Comparison of ENCODE assay signal across 27 mouse cellular contexts in the genomic region with DNA sequence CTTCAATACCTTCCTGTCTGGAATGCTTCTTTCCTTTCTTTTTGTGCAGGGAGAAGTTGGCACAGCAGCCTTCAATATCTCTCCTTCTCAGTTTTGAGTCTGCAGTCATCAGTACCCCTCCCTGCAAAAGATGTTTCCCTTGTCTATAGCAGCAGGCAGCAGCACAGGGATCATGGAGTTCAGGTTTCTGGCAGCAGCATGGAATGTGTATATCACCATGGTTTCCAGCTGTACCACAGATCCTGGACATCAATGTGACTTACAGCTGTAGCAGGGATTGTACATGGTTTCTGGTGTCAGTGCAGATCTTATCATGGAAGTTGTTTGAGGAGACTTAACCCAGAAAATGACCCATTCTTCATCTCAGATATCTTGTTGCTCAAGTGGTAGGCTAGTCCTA.
DNase-seq lines count a peak whose midpoint lies in the region; ATAC-seq and TF ChIP-seq lines count a peak whose summit lies in the region.
"Had no signal": no experiment of that assay in that cellular context is flagged by ENCODE, and none has a peak within 500 bp of the region (broad histone marks: within the 10 kb centered on the region; RNA-seq: fewer than 3 reads in every experiment).

No protein-coding gene starts in this region.

- peak; percentile 8 for DNase-seq in embryo, embryonic 10.5 days (ENCODE audit: low spot score)
- no peak for DNase-seq in embryo, embryonic 10 days (ENCODE audit: low spot score)
- DNase-seq in kidney, postnatal 0 days (ENCODE audit: low spot score) = peak; percentile 1
- DNase-seq in kidney, adult 11 months = no peak
- peak; percentile 5 for DNase-seq in brain, embryonic 14.5 days (ENCODE audit: low read depth)
- peak; percentile 17 for DNase-seq in mesoderm, embryonic 11.5 days (ENCODE audit: low read depth, low spot score)
- no peak for DNase-seq in heart, adult 2 months
- DNase-seq: adrenal gland, adult 8-10 months; adrenal gland, postnatal 25 days; cerebellum, adult 18-20 months; cerebellum, adult 9-10 months; cerebellum, postnatal 14 days; gastrocnemius, adult 2 months; gastrocnemius, postnatal 14 days; heart, adult 11 months; heart, postnatal 10 days; heart, postnatal 36 days had no signal

- ATAC-seq in kidney, postnatal 0 days (replicated peaks; ENCODE audit: low FRiP score, low read depth) = no peak
- ATAC-seq: activated CD4-positive, CD25-positive, alpha-beta regulatory T cell, adult 4 months; forebrain, embryonic 13.5 days; forebrain, embryonic 16.5 days; hindbrain, embryonic 16.5 days had no signal

- H3K9ac ChIP-seq in kidney, postnatal 0 days (ENCODE audit: low read depth, low read length) = no peak overlapping the region
- no peak overlapping the region for H3K9ac ChIP-seq in heart, adult 2 months (ENCODE audit: low read depth, low read length)
- H3K9ac ChIP-seq: embryonic facial prominence, embryonic 13.5 days; forebrain, embryonic 13.5 days; heart, embryonic 12.5 days; heart, embryonic 15.5 days; hindbrain, embryonic 13.5 days had no signal

- intact Hi-C loops in heart, adult 2 months (cut with DNase I) = no loop called here

- no peaks in the 10 kb centered on the region for H3K36me3 ChIP-seq in kidney, postnatal 0 days (ENCODE audit: insufficient read depth, low read length)
- no peaks in the 10 kb centered on the region for H3K36me3 ChIP-seq in heart, adult 2 months (ENCODE audit: control insufficient read depth, insufficient read depth, low read length)
- H3K36me3 ChIP-seq: embryonic facial prominence, embryonic 13.5 days; forebrain, embryonic 10.5 days; heart, embryonic 12.5 days; heart, embryonic 15.5 days; hindbrain, embryonic 10.5 days; hindbrain, embryonic 13.5 days had no signal

- no peaks in the 10 kb centered on the region for H3K4me1 ChIP-seq in kidney, postnatal 0 days (replicated peaks; ENCODE audit: insufficient read depth, low read length)
- no peaks in the 10 kb centered on the region for H3K4me1 ChIP-seq in heart, adult 2 months (ENCODE audit: control insufficient read depth, insufficient read depth, low read length)
- H3K4me1 ChIP-seq: embryonic facial prominence, embryonic 13.5 days; forebrain, embryonic 10.5 days; forebrain, embryonic 13.5 days; heart, embryonic 12.5 days; heart, embryonic 15.5 days; hindbrain, embryonic 10.5 days; hindbrain, embryonic 13.5 days had no signal

- TF ChIP-seq POLR2A in brain, embryonic 14.5 days (IDR thresholded peaks at IDR 0.05; ENCODE audit: borderline replicate concordance, extremely low read depth, insufficient read depth, insufficient read length, poor library complexity, severe bottlenecking) = no peak
- TF ChIP-seq POLR2A in heart, adult 2 months (IDR thresholded peaks at IDR 0.05; ENCODE audit: insufficient read depth, low read depth, low read length) = no peak

- no peak overlapping the region for H3K4me2 ChIP-seq in kidney, postnatal 0 days (ENCODE audit: low read length)
- H3K4me2 ChIP-seq: embryonic facial prominence, embryonic 13.5 days; forebrain, embryonic 13.5 days; heart, embryonic 12.5 days; heart, embryonic 15.5 days; hindbrain, embryonic 13.5 days had no signal

- no peaks in the 10 kb centered on the region for H3K79me2 ChIP-seq in heart, adult 2 months (replicated peaks; ENCODE audit: control insufficient read depth, insufficient read depth, low read length)

- H3K9me3 ChIP-seq in kidney, postnatal 0 days (replicated peaks; ENCODE audit: low read length) = no peaks in the 10 kb centered on the region
- H3K9me3 ChIP-seq: embryonic facial prominence, embryonic 13.5 days; forebrain, embryonic 10.5 days; forebrain, embryonic 13.5 days; heart, embryonic 12.5 days; heart, embryonic 15.5 days; hindbrain, embryonic 10.5 days; hindbrain, embryonic 13.5 days had no signal

- no peaks in the 10 kb centered on the region for H3K27me3 ChIP-seq in kidney, postnatal 0 days (ENCODE audit: insufficient read depth, low read length)
- no peaks in the 10 kb centered on the region for H3K27me3 ChIP-seq in heart, adult 2 months (ENCODE audit: control insufficient read depth, insufficient read depth, low read length)
- H3K27me3 ChIP-seq: embryonic facial prominence, embryonic 13.5 days; forebrain, embryonic 13.5 days; heart, embryonic 12.5 days; heart, embryonic 15.5 days; hindbrain, embryonic 13.5 days had no signal

- H3K4me3 ChIP-seq in kidney, postnatal 0 days (replicated peaks; ENCODE audit: low read depth, low read length) = no peak overlapping the region
- H3K4me3 ChIP-seq in heart, adult 2 months = no peak overlapping the region
- H3K4me3 ChIP-seq: embryonic facial prominence, embryonic 13.5 days; forebrain, embryonic 10.5 days; forebrain, embryonic 13.5 days; gastrocnemius, adult 2 months; heart, embryonic 12.5 days; heart, embryonic 15.5 days; hindbrain, embryonic 10.5 days; hindbrain, embryonic 13.5 days had no signal

- no peak for TF ChIP-seq CTCF in kidney, postnatal 0 days (IDR thresholded peaks at IDR 0.05; ENCODE audit: low read depth)
- no peak for TF ChIP-seq CTCF in brain, embryonic 14.5 days (IDR thresholded peaks at IDR 0.05; ENCODE audit: borderline replicate concordance, extremely low read depth, insufficient read depth, insufficient read length)
- no peak for TF ChIP-seq CTCF in heart, adult 2 months (IDR thresholded peaks at IDR 0.05)

- H3K27ac ChIP-seq in kidney, postnatal 0 days = no peak overlapping the region
- no peak overlapping the region for H3K27ac ChIP-seq in heart, adult 2 months
- H3K27ac ChIP-seq: embryonic facial prominence, embryonic 13.5 days; forebrain, embryonic 10.5 days; forebrain, embryonic 13.5 days; gastrocnemius, adult 2 months; heart, embryonic 15.5 days; hindbrain, embryonic 10.5 days; hindbrain, embryonic 13.5 days had no signal

- no peak for TF ChIP-seq EP300 in heart, adult 2 months (IDR thresholded peaks at IDR 0.05; ENCODE audit: insufficient read depth, low read depth, low read length)

Comparison
In these comparisons a context has a peak if more than half of its experiments do, and no peak if none do; other contexts are left out.
1. DNase-seq: peak in embryo, embryonic 10.5 days (single experiment), kidney, postnatal 0 days (single experiment), brain, embryonic 14.5 days (single experiment) and mesoderm, embryonic 11.5 days (single experiment); none in embryo, embryonic 10 days (single experiment), kidney, adult 11 months (single experiment) and heart, adult 2 months (0 of 2).